In the genomic region with DNA sequence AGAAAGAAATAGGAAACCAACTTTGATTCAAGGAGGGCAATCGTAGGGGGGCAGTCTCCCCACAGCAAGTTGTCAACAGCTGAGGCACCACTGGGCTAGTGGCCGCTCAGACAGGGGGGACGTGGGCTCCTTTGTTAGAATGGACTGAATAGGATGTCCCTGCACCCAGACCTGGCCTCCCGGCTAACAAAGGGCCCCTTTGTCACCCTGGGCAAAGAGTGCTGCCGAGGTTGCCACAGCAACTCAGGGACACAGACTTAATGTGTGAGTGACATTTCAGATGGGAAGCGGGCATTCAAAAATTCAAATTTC, we compare ENCODE assay signal across 12 mouse cellular contexts. TPM values are rescaled to one million over a fixed set of nuclear protein-coding genes. Genes with fewer than 3 reads are reported as not detected.
DNase-seq lines count a peak whose midpoint lies in the region; ATAC-seq and TF ChIP-seq lines count a peak whose summit lies in the region.
"Had no signal": no experiment of that assay in that cellular context is flagged by ENCODE, and none has a peak within 500 bp of the region (broad histone marks: within the 10 kb centered on the region; RNA-seq: fewer than 3 reads in every experiment).

No protein-coding gene starts in this region.

- no peaks in the 10 kb centered on the region for H3K36me3 ChIP-seq in embryonic facial prominence, embryonic 11.5 days (replicated peaks; ENCODE audit: control insufficient read depth, insufficient read depth, low read depth, low read length)
- H3K36me3 ChIP-seq in hindbrain, embryonic 13.5 days: no peaks in the 10 kb centered on the region
- no peaks in the 10 kb centered on the region for H3K36me3 ChIP-seq in midbrain, embryonic 13.5 days
- H3K36me3 ChIP-seq: stomach, embryonic 15.5 days had no signal

- no peak for TF ChIP-seq CTCF in brain, embryonic 14.5 days (IDR thresholded peaks at IDR 0.05; ENCODE audit: borderline replicate concordance, extremely low read depth, insufficient read depth, insufficient read length)

- peak; percentile 87 for ATAC-seq in embryonic facial prominence, embryonic 11.5 days (replicated peaks; ENCODE audit: insufficient number of reproducible peaks, low FRiP score, low TSS enrichment, low read depth)
- peak; percentile 77 for ATAC-seq in hindbrain, embryonic 13.5 days (ENCODE audit: low FRiP score)
- peak; percentile 90 for ATAC-seq in midbrain, embryonic 13.5 days
- ATAC-seq in activated CD4-positive, CD25-positive, alpha-beta regulatory T cell, adult 4 months: no peak
- ATAC-seq: lung, postnatal 0 days had no signal

- no peak overlapping the region for H3K4me2 ChIP-seq in embryonic facial prominence, embryonic 11.5 days (ENCODE audit: low read depth, low read length)
- H3K4me2 ChIP-seq in hindbrain, embryonic 13.5 days: peak overlapping the region; percentile 8; the same call in 1 of the 2 replicates
- 0 out of 2 replicates have a peak overlapping the region, but pooled peaks have one; percentile 11 for H3K4me2 ChIP-seq in midbrain, embryonic 13.5 days (replicated peaks)
- H3K4me2 ChIP-seq: stomach, embryonic 15.5 days had no signal

- H3K4me1 ChIP-seq in embryonic facial prominence, embryonic 11.5 days (ENCODE audit: control insufficient read depth, insufficient read depth, low read length): no peaks in the 10 kb centered on the region
- H3K4me1 ChIP-seq in hindbrain, embryonic 13.5 days (replicated peaks): peaks cover 24% of the 10 kb centered on the region
- H3K4me1 ChIP-seq in midbrain, embryonic 13.5 days (replicated peaks): peaks cover 40% of the 10 kb centered on the region
- H3K4me1 ChIP-seq: stomach, embryonic 15.5 days had no signal

- peak; percentile 79 for DNase-seq in brain, embryonic 14.5 days (ENCODE audit: low read depth)
- DNase-seq in embryonic facial prominence, embryonic 11.5 days (ENCODE audit: low spot score): peak; percentile 69
- no peak for DNase-seq in kidney, postnatal 10 days
- no peak for DNase-seq in adrenal gland, postnatal 36 days
- DNase-seq: cerebellum, postnatal 14 days; right cerebral cortex, postnatal 25 days had no signal

- H3K4me3 ChIP-seq in embryonic facial prominence, embryonic 11.5 days (ENCODE audit: low read depth, low read length): no peak overlapping the region
- H3K4me3 ChIP-seq in hindbrain, embryonic 13.5 days: no peak overlapping the region
- H3K4me3 ChIP-seq in midbrain, embryonic 13.5 days (replicated peaks): no peak overlapping the region
- H3K4me3 ChIP-seq: stomach, embryonic 15.5 days had no signal

- no peak for TF ChIP-seq POLR2A in brain, embryonic 14.5 days (IDR thresholded peaks at IDR 0.05; ENCODE audit: borderline replicate concordance, extremely low read depth, insufficient read depth, insufficient read length, poor library complexity, severe bottlenecking)

- peak overlapping the region; percentile 52 for H3K27ac ChIP-seq in embryonic facial prominence, embryonic 11.5 days (replicated peaks; ENCODE audit: low read depth, low read length)
- H3K27ac ChIP-seq in hindbrain, embryonic 13.5 days: peak overlapping the region; percentile 35; the same call in 1 of the 2 replicates
- peak overlapping the region; percentile 40 for H3K27ac ChIP-seq in midbrain, embryonic 13.5 days
- H3K27ac ChIP-seq: stomach, embryonic 15.5 days had no signal

- H3K9me3 ChIP-seq in embryonic facial prominence, embryonic 11.5 days (replicated peaks; ENCODE audit: control insufficient read depth, low read length): no peaks in the 10 kb centered on the region
- 0 out of 2 replicates have a peak, but pooled peaks cover 1% of the 10 kb centered on the region for H3K9me3 ChIP-seq in hindbrain, embryonic 13.5 days
- no peaks in the 10 kb centered on the region for H3K9me3 ChIP-seq in midbrain, embryonic 13.5 days
- H3K9me3 ChIP-seq: stomach, embryonic 15.5 days had no signal

- 10% methylated on average over 6 of the region's 6 CpGs for WGBS in embryonic facial prominence, embryonic 11.5 days
- WGBS in hindbrain, embryonic 13.5 days: 8% methylated on average over 6 of the region's 6 CpGs
- WGBS in midbrain, embryonic 13.5 days: 4% methylated on average over 6 of the region's 6 CpGs

- H3K9ac ChIP-seq in embryonic facial prominence, embryonic 11.5 days (replicated peaks; ENCODE audit: low read length): no peak overlapping the region; the same call in 1 of the 2 replicates
- H3K9ac ChIP-seq in hindbrain, embryonic 13.5 days: no peak overlapping the region
- H3K9ac ChIP-seq in midbrain, embryonic 13.5 days (replicated peaks): no peak overlapping the region; the same call in 1 of the 2 replicates
- H3K9ac ChIP-seq: stomach, embryonic 15.5 days had no signal

- H3K27me3 ChIP-seq in embryonic facial prominence, embryonic 11.5 days (ENCODE audit: control insufficient read depth, insufficient read depth, low read length): no peaks in the 10 kb centered on the region
- peaks cover 36% of the 10 kb centered on the region for H3K27me3 ChIP-seq in hindbrain, embryonic 13.5 days
- 0 out of 2 replicates have a peak, but pooled peaks cover 15% of the 10 kb centered on the region for H3K27me3 ChIP-seq in midbrain, embryonic 13.5 days
- H3K27me3 ChIP-seq: stomach, embryonic 15.5 days had no signal

RNA-seq across cellular contexts. Expression of a gene that starts 7.1 kb away (rescaled TPM):
- 67.0 and 70.4 TPM in 2 replicates for polyA plus RNA-seq in brain, embryonic 14.5 days (2012; rRNA removed)
- 10.8 and 13.2 TPM in 2 replicates for polyA plus RNA-seq in embryonic facial prominence, embryonic 11.5 days (2014; fragmentation: Nextera tagmentation; extraction: Ambion mirVana)
- polyA plus RNA-seq in hindbrain, embryonic 13.5 days (2015; fragmentation: Nextera tagmentation; extraction: Ambion mirVana): 20.6 and 23.5 TPM in 2 replicates
- polyA plus RNA-seq in midbrain, embryonic 13.5 days (2015; fragmentation: Nextera tagmentation; extraction: Ambion mirVana): 38.8 and 44.2 TPM in 2 replicates
- total RNA-seq in adrenal gland, postnatal 36 days (2021): 10 to 100 TPM in 1 of 2 experiments, 1 to 10 TPM in 1; 1.6 to 12.0 TPM
- polyA plus RNA-seq in activated CD4-positive, CD25-positive, alpha-beta regulatory T cell, adult 4 months (2017; shearing (Covaris generic)): 10 to 100 TPM in 1 of 2 experiments, 1 to 10 TPM in 1; 4.7 to 11.8 TPM
- total RNA-seq: hematopoietic stem cell, adult 5-6 weeks had no signal

Comparison
In these comparisons a context has a peak if more than half of its experiments do, and no peak if none do; other contexts are left out.
1. DNase-seq: peak in brain, embryonic 14.5 days (single experiment) and embryonic facial prominence, embryonic 11.5 days (single experiment); none in kidney, postnatal 10 days (single experiment) and adrenal gland, postnatal 36 days (0 of 2).
2. Peak in every context shown above with its lines, with median percentiles within 50 percentile points of each other: H3K27ac ChIP-seq.